Mouse (Mus musculus) neutrophil, adult 5-6 weeks (primary cell): ENCODE data around the gene Myh10. TPM values are rescaled to one million over a fixed set of nuclear protein-coding genes. Genes with fewer than 3 reads are reported as not detected.

ENCODE experiments used
- ATAC-seq: fragments of 151-379, 151-347 bp; 2 replicates; pipeline ENCODE4 v1.8.0; 2017; ENCODE audit warnings: mild to moderate bottlenecking, moderate TSS enrichment; ENCODE audit not compliant: insufficient number of reproducible peaks, poor library complexity, low FRiP score, severe bottlenecking; ENCODE audit errors: extremely low read depth
- total RNA-seq: library from RNA; stranded (forward); fragments of 200-1000 nt; gene quantifications from 2 replicates; pipeline ENCODE4 v1.2.3, GENCODE M21; 2017

The Myh10 gene
- total RNA-seq, 1 experiment from 2014 or later = not detected

- no peak for ATAC-seq
Measured at GRCm38 (mm10) chr11:68690465-68690864, 894 bp upstream of the Myh10 start.

DNA sequence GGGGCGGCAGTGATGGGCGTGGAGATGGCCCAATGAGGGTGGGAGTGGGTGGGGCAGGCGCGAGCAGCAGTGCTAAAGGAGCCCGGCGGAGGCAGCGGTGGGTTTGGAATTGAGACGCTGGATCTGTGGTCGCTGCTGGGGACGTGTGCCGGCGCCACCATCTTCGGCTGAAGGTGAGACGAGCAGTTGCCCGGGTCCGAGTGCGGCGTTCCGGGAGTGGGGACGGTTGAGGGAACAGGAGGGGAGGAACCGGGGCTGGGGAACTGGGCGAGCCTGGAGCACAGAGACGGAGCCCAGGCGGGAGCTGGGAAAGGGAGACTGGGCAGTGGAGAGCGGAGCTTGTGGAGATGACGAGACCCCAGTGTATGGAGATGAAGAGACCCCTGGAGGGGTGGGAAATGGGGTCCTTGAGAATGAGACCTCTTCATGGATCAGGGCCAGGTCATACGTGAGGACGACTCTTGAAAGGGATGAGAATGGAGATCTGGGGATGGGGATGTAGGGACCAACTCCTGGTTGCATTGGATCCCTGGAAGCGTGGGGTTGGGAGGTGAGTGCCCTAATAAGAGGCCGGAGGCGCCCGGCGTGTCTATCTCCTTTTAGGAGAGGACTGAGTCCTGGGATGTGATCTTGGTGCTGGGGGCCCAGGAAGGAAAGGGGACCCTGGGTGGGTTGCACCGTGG lies 792 bp downstream of the Myh10 start:
- ATAC-seq = no peak

- ATAC-seq = no peak
Measured at GRCm38 (mm10) chr11:68692693-68693446, 1.5 kb downstream of the Myh10 start.

- ATAC-seq = no peak
Measured at GRCm38 (mm10) chr11:68693447-68694040, 2.2 kb downstream of the Myh10 start.

DNA sequence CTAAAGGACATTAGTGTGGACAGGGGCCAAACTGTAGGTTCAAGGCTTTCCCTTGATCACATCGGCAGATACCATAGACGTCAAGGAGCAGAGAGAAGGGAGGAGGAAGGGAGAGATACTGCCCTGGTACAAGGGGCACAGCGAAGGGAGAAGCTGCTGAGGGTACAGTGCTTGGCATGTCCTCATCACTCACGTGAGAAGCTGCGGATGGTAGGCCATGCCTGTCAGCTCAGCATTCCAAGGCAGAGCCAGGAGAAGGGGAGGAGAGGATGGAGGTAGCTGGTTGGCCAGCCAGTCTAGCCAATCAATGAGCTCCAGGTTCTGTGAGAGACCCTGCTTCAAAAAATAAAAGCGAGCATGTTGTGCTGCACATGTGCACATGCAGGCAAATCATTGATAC lies 11.0 kb downstream of the Myh10 start:
- ATAC-seq = no peak

- no peak for ATAC-seq
Measured at GRCm38 (mm10) chr11:68703360-68703759, 12.0 kb downstream of the Myh10 start.

GRCm38 (mm10) chr11:68704258-68704657 lies 12.9 kb downstream of the Myh10 start:
- no peak for ATAC-seq

- no peak for ATAC-seq
Measured at GRCm38 (mm10) chr11:68704847-68705246, 13.5 kb downstream of the Myh10 start.

DNA sequence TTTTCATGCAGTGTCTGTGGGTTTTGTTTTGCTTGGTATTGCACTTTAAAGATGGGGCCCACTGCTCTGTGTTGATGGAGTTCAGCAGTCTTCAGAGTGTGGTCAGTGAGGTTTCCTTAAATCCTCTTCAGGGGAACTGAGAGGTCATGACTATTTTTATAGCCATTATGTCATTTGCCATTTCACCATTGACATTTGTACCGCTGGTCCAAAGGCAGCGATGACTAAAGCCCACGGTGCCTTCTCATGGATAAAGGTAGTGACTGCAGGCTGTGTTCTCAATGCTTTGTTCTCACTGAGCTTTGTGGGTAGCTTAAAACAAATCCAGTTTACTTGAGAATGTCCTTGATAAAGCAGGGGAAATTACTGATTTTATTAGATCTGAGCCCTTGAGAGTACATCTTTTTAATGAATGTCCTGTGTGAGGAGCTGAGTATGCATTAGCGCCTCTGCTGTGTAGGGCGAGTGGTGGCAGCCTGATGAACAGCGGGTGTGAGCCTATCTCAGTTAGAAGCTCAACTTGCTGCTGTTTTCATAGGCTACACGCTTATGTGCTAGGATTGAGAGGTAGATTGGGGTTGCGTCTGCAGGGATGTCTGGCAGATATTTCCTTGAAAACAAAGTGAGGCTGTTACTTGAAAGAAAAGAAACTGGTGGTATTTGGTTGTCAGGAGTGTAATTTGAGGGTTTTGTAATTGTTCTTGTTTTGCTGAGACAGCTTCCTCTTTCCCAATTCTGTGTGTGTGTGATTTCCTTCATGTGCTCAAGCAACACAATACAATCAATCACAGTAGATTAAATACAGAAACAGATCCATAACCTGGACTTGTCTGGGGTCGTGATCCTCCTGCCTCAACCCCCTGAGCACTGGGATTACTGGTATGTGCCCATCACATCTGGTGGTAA lies 15.4 kb downstream of the Myh10 start:
- no peak for ATAC-seq

GRCm38 (mm10) chr11:68707881-68708582 lies 16.7 kb downstream of the Myh10 start:
- no peak for ATAC-seq

GRCm38 (mm10) chr11:68716167-68716566 lies 24.8 kb downstream of the Myh10 start:
- ATAC-seq = no peak

DNA sequence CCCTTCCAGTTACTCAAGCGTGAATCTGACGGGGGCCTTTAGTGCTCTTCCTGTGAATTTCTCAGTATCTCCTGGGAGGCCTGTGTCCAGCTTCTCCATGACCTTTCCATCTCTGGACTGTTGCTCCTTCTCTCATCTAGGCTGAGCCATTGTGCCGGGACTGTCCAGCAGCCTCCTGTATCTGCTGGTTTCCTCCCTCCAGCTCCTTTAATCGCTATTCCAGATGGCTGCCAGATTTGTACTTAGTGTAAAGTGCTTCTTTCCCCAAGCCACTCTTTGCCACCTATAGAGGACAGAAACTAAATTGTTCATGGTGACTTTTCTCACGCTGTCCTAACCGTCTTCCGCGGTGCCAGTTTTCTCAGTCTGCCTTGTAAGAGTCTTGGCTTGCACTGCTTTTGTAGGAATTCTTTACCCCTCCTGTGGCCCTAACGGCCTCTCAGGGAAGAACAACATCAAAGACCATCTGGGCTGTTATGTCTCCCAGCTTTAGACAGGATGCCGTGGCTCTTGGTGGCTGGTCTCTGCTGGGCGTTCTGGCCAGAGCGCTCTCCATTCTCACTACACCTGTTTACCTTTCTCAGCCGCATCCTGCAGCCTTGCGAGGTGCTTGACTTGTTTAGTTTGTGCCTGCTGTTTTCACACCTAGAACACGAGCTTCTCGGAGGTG lies 25.9 kb downstream of the Myh10 start:
- no peak for ATAC-seq

GRCm38 (mm10) chr11:68719096-68719648 lies 27.8 kb downstream of the Myh10 start:
- ATAC-seq = no peak

DNA sequence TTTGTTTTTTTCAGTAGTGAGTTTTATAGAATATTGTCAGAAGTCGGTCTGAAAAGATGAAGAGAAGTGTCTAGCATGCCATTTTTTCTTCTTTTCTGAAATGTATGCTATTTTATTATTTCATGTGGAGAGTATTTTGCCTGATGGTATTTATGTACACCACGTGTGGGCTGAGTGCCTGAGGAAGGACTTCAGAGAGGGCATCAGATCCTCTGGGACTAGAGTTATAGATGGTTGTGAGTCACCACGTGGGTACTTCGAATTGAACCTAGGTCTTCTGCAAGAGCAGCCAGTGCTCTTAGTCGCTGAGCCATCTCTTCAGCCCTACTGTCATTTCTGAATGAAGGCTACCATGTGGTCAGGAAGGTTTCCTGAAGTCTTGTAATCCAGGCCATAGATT lies 28.4 kb downstream of the Myh10 start:
- ATAC-seq = no peak

DNA sequence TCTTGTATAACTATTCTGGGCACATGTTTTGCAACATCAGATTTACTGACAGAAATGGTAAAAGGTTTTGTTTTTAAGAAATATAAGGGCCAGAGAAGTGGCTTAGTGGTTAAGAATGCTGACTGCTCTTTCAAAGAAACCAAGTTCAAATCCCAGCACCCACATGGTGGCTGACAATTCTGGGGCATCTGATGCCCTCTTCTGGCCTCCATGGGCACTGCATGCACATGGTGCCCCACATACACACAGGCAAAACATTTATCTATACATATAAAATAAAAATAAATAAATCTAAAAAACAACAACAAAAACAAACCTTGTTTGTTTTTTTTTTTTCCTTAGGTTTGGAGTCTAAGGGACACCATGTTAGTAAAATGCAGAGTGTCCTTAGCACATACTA lies 32.8 kb downstream of the Myh10 start:
- no peak for ATAC-seq

GRCm38 (mm10) chr11:68728693-68729092 lies 37.3 kb downstream of the Myh10 start:
- ATAC-seq = no peak

DNA sequence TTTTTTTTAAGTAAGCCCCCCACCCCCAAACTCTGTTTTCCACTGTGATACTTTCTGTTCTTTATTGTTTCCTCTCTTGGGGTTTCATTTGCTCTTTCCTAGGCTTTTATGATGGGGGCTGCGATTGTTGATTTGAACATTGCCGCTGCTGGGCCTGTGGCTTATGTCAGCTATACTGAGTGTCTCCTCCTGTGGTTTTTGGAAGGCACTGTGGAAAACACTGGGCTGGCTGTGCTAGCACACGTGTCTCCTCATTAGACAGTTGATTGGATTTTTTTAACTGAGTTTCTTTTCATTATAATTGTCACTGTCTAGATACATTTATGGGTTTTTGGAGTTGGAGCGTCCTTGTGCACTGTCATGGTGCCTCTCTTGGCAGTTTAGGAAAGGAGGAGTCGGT lies 39.4 kb downstream of the Myh10 start:
- no peak for ATAC-seq

DNA sequence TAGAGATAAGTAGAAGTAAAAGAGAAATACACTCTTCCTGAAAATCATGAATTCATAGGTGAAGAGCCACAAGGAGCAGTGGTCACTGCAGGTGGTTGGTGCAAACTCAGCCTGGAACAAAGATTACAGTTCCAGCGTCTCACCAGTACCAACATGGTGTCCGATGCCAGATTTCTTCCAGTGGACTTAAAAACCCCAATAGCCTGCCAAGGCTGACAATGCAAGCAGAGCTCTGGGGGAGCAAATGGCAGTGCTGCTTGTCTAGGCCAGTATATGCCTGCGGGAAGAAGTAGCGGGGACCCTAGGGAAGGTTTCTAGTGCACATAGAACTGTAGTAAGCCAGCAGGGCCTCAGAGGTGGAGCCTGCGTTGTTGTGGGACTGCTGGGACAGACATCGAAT lies 40.7 kb downstream of the Myh10 start:
- no peak for ATAC-seq
